Mouse (Mus musculus): ENCODE results near the gene Rbm6. TPM values are rescaled to one million over a fixed set of nuclear protein-coding genes. Genes with fewer than 3 reads are reported as not detected.
A peak's percentile ranks its signal among the peaks of the same experiment; 100 is the strongest.

Rbm6 gene
- total and polyA plus RNA-seq, 2 experiments from 2014 or later, result 57.9 to 81.3 TPM

DNA sequence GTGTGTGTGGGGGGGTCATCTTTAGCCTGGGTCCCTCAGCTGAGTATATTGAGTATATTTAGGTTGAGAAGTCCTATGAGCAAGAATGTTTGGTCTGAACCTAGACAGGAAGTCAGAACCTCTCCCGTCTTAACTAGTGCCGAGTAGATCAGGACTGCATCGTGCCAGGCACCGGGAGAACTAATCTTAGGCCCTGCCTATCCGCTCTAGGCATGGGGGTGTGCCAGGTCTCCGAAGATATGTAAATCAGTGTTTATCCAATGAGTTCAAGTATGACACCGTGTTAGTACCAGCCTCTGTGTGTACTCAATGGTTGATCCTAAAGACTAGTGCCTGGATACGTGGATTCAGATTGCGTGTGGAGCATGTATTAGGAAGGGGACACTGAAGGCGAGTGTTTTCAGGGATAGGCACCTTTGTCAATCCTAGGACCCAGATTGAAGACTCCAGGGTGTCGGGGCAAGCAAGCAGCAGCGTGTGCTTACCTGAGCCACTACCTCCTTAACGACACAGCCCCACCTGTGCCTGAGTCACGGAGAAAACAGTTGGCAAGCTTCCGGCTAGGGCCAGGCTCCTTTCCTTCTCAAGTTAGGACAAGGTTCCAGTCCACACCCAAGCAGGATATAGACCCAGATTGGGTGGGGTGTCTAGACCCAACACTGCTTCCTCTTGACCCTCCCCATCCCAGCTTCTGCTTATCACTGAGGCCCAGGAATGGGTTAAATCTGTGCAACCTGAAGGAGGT lies 37.2 kb upstream of the Rbm6 start:
- Histone ChIP-seq H3K4me2 (ENCODE audit: low read depth, low read length, poor library complexity, severe bottlenecking) (no peak overlapping the region), H3K27ac (ENCODE audit: low read depth, low read length) (no peak overlapping the region), H3K4me1 (ENCODE audit: insufficient read depth, low read length) (peaks cover 5% of the 10 kb centered on the region; the same call in 1 of the 2 replicates), H3K9ac (replicated peaks; ENCODE audit: low read length, poor library complexity, severe bottlenecking) (no peak overlapping the region), H3K9me3 (ENCODE audit: low read length) (no peaks in the 10 kb centered on the region), H3K27me3 (ENCODE audit: insufficient read depth, low read length) (no peaks in the 10 kb centered on the region), H3K4me3 (ENCODE audit: low read depth, low read length) (no peak overlapping the region), H3K36me3 (ENCODE audit: insufficient read depth, low read length) (no peaks in the 10 kb centered on the region)
- WGBS, result 90% methylated on average over 15 of the region's 15 CpGs
- ATAC-seq (ENCODE audit: low FRiP score) (no peak), DNase-seq (ENCODE audit: low spot score) (no peak)
- TF ChIP-seq CTCF (IDR thresholded peaks at IDR 0.05), result no peak

DNA sequence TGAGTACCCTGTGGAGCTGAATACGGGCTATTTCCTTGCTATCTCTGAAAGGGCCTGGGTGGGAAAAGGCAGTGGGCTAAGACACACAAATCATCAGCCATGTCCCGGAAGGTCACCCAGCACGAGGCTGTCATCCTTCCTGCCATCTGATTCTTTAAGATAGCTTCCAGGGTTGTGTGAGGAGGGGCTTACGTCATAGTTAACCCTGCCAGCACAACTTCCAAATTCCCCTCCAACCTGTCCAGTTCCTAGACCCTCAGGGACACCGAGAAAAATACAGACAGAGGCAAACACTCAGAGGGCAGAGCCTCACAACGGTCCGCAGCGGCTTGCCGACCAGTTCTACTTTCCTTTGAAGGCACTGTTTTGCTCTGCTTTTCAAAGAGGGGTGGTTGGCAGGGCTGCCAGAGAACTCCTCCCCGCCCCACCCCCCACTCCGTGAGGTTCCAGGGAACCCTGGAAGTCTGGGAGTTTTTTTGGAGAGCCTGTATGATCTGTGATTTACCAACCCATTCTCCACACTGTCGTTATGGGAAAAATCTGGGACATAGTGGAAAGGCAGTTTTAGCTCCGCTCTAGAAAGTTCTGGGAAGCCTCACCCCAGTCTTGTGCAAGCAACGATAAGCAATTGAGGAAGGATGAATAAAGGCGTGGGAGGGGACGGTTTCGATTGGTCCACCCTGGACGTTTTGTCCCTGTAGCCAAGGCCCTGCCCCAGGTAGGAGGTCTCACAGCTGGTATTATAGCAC lies 35.5 kb upstream of the Rbm6 start:
- TF ChIP-seq CTCF (IDR thresholded peaks at IDR 0.05), result no peak
- no peak overlapping the region for H3K9ac ChIP-seq (replicated peaks; ENCODE audit: low read length, poor library complexity, severe bottlenecking)
- DNase-seq (ENCODE audit: low spot score) (no peak), ATAC-seq (ENCODE audit: low FRiP score) (no peak)
- H3K27me3 ChIP-seq (ENCODE audit: insufficient read depth, low read length), result no peaks in the 10 kb centered on the region
- peaks cover 5% of the 10 kb centered on the region; the same call in 1 of the 2 replicates for H3K4me1 ChIP-seq (ENCODE audit: insufficient read depth, low read length)
- no peak overlapping the region for H3K4me3 ChIP-seq (ENCODE audit: low read depth, low read length)
- H3K9me3 ChIP-seq (ENCODE audit: low read length), result no peaks in the 10 kb centered on the region
- no peak overlapping the region for H3K4me2 ChIP-seq (ENCODE audit: low read depth, low read length, poor library complexity, severe bottlenecking)
- H3K27ac ChIP-seq (ENCODE audit: low read depth, low read length), result no peak overlapping the region
- 0 out of 2 replicates have a peak, but pooled peaks cover under 1% of the 10 kb centered on the region for H3K36me3 ChIP-seq (ENCODE audit: insufficient read depth, low read length)
- WGBS, result 31% methylated on average over 18 of the region's 18 CpGs

DNA sequence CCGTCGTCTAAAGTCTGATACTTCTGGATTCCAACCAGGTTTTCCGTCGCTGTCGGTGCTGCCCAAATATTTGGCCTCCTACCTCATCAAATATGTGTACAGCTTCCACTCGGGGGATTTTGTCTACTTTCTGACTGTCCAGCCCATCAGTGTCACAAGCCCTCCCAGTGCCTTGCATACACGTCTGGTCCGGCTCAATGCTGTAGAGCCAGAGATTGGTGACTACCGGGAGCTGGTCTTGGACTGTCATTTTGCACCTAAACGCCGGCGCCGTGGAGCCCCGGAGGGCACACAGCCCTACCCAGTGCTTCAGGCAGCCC lies 34.7 kb upstream of the Rbm6 start:
- H3K9me3 ChIP-seq (ENCODE audit: low read length), result no peaks in the 10 kb centered on the region
- 77% methylated on average over 14 of the region's 14 CpGs for WGBS
- TF ChIP-seq CTCF (IDR thresholded peaks at IDR 0.05), result no peak
- H3K27ac ChIP-seq (ENCODE audit: low read depth, low read length), result no peak overlapping the region
- no peak overlapping the region for H3K9ac ChIP-seq (replicated peaks; ENCODE audit: low read length, poor library complexity, severe bottlenecking)
- H3K36me3 ChIP-seq (ENCODE audit: insufficient read depth, low read length), result 0 out of 2 replicates have a peak, but pooled peaks cover 4% of the 10 kb centered on the region
- ATAC-seq (ENCODE audit: low FRiP score), result no peak
- no peak overlapping the region for H3K4me2 ChIP-seq (ENCODE audit: low read depth, low read length, poor library complexity, severe bottlenecking)
- peaks cover 5% of the 10 kb centered on the region; the same call in 1 of the 2 replicates for H3K4me1 ChIP-seq (ENCODE audit: insufficient read depth, low read length)
- H3K27me3 ChIP-seq (ENCODE audit: insufficient read depth, low read length), result no peaks in the 10 kb centered on the region
- no peak overlapping the region for H3K4me3 ChIP-seq (ENCODE audit: low read depth, low read length)
- no peak for DNase-seq (ENCODE audit: low spot score)

DNA sequence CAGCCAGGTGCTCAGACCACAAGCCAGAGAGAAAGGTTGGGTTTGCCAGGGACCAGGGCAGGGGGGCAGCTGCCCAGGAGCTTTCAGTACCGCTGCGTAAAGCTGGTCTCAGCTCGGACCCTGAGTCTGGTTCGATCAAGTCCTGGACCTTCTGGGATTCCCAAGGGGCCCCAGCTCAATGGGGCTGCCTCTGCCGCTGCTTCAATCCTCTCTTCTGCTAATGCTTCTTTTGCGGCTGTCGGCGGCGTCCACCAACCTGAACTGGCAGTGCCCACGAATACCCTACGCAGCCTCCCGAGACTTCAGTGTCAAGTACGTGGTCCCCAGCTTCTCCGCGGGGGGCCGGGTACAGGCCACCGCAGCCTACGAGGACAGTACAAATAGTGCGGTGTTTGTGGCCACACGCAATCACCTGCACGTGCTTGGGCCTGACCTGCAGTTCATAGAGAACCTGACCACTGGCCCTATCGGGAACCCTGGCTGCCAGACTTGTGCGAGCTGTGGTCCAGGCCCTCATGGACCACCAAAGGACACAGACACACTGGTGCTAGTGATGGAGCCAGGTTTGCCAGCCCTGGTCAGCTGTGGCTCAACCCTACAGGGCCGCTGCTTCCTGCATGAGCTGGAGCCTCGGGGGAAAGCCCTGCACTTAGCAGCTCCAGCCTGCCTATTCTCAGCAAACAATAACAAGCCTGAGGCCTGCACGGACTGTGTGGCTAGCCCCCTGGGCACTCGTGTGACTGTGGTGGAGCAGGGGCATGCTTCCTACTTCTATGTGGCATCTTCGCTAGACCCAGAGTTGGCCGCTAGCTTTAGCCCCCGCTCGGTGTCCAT lies 34.1 kb upstream of the Rbm6 start:
- Histone ChIP-seq H3K9ac (replicated peaks; ENCODE audit: low read length, poor library complexity, severe bottlenecking) (0 out of 2 replicates have a peak overlapping the region, but pooled peaks have one; percentile 4), H3K27me3 (ENCODE audit: insufficient read depth, low read length) (no peaks in the 10 kb centered on the region), H3K9me3 (ENCODE audit: low read length) (no peaks in the 10 kb centered on the region), H3K4me1 (ENCODE audit: insufficient read depth, low read length) (peaks cover 5% of the 10 kb centered on the region; the same call in 1 of the 2 replicates), H3K27ac (ENCODE audit: low read depth, low read length) (no peak overlapping the region), H3K36me3 (ENCODE audit: insufficient read depth, low read length) (0 out of 2 replicates have a peak, but pooled peaks cover 4% of the 10 kb centered on the region), H3K4me3 (ENCODE audit: low read depth, low read length) (peak overlapping the region; percentile 13; the same call in 1 of the 2 replicates), H3K4me2 (ENCODE audit: low read depth, low read length, poor library complexity, severe bottlenecking) (peak overlapping the region; percentile 39)
- TF ChIP-seq CTCF (IDR thresholded peaks at IDR 0.05), result no peak
- 48% methylated on average over 31 of the region's 31 CpGs for WGBS
- DNase-seq (ENCODE audit: low spot score) (no peak), ATAC-seq (ENCODE audit: low FRiP score) (no peak)

DNA sequence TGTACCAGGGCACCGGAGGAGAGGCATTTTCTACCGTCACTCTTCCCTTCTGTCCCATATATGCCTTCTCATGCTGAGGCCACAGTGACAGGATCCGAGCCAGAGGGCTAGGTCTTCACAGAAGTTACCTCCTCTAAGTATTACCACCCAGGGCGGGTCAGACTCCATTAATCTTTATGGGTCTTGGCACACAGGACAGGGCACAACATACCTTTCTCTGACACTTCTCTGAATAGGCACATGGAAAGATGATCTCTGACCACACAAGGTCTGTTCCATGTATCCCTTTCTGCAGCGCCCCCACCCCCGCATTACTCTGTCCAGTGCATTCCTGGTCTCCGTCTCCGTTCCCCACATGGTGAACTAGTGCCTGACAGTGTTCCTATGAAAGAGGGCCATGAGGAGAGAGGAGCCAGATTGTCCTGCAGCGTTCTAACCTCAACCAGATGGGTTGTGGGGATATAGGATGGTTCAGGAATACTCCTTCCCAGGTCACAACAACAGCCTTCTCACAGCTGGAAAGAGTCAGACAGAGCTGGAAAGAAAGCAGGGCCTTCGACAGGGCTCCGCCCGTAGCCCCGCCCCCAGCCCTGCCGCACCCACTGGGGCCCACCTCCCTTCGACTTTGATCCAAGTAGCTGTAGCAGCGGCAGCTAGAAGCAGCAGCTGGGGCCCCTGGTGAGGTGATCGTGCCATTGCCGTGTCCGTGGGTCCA lies 33.4 kb upstream of the Rbm6 start, which contains the start of gene Mst1r:
Gene Mst1r (plus strand): TSS at position 622 of the 715 bp plus-strand sequence.
- no peak for TF ChIP-seq CTCF (IDR thresholded peaks at IDR 0.05)

More for the DNA sequence above, 33.4 kb upstream of the Rbm6 start, which contains the start of gene Mst1r:
- Histone ChIP-seq H3K4me2 (ENCODE audit: low read depth, low read length, poor library complexity, severe bottlenecking) (peak within 1 kb of the TSS; percentile 39), H3K36me3 (ENCODE audit: insufficient read depth, low read length) (0 out of 2 replicates have a peak, but pooled peaks cover 4% of the 10 kb centered on the region), H3K27me3 (ENCODE audit: insufficient read depth, low read length) (no peaks in the 10 kb centered on the region), H3K9me3 (ENCODE audit: low read length) (no peaks in the 10 kb centered on the region), H3K9ac (replicated peaks; ENCODE audit: low read length, poor library complexity, severe bottlenecking) (0 out of 2 replicates have a peak within 1 kb of the TSS, but pooled peaks have one; percentile 4), H3K27ac (ENCODE audit: low read depth, low read length) (no peak within 1 kb of the TSS), H3K4me3 (ENCODE audit: low read depth, low read length) (peak within 1 kb of the TSS; percentile 13; the same call in 1 of the 2 replicates), H3K4me1 (ENCODE audit: insufficient read depth, low read length) (peaks cover 5% of the 10 kb centered on the region; the same call in 1 of the 2 replicates)
- ATAC-seq (ENCODE audit: low FRiP score), result no peak
- no peak for DNase-seq (ENCODE audit: low spot score)
- 24% methylated on average over 19 of the region's 19 CpGs for WGBS

Measured in midbrain, postnatal 0 days (tissue).